Mouse (Mus musculus): Measurements from ENCODE around the gene Zfp689.
"Not testable (repeated sequence)": the region's sequence is repeated elsewhere in the genome, so short reads cannot be mapped to it uniquely, and the experiment has no call there.

The Zfp689 gene

DNA sequence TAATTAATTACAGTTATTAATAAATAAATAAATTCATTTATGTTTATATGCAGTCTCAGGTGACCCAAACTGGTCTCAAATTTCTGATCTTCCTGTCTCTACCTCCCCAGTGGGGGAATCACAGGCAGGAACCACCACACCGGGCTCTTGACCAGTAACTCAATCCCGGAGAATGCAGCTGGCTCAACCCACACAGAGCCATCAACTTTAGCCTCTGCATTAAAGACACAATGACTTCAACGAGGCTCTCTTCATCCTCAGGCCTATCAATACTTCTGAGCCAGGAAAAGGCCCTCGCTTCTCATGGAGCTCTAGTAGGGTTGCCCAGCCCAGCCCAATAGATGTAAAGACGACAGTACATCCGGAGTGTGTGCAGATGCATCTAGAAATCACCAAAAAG is 44.9 kb downstream of the Zfp689 start:
- DNase-seq (ENCODE audit: low spot score): not testable (repeated sequence)

- DNase-seq (ENCODE audit: low spot score): no peak
Measured at GRCm38 (mm10) chr7:127402980-127403379, 46.0 kb downstream of the Zfp689 start.

GRCm38 (mm10) chr7:127400355-127400754 is 48.6 kb downstream of the Zfp689 start:
- no peak for DNase-seq (ENCODE audit: low spot score)

DNA sequence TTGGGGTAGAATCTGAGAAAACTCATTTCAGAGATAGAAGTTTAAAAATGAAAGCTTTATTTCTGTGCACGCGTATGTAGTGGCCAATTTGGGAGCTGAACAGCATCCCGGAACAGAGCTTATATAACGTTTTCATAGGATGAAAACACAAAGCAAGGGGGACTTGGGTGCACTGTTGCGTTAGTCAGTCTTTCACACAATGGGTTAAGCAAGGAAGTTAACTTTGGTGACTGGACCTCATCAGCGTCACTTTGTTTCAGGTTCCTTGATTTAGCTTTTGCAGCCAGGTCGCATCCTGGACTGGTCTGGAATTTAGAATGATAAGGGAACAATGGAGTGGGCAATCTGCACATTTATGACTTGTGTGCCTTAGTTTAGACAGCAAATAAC is 55.0 kb downstream of the Zfp689 start:
- no peak for DNase-seq (ENCODE audit: low spot score)

DNA sequence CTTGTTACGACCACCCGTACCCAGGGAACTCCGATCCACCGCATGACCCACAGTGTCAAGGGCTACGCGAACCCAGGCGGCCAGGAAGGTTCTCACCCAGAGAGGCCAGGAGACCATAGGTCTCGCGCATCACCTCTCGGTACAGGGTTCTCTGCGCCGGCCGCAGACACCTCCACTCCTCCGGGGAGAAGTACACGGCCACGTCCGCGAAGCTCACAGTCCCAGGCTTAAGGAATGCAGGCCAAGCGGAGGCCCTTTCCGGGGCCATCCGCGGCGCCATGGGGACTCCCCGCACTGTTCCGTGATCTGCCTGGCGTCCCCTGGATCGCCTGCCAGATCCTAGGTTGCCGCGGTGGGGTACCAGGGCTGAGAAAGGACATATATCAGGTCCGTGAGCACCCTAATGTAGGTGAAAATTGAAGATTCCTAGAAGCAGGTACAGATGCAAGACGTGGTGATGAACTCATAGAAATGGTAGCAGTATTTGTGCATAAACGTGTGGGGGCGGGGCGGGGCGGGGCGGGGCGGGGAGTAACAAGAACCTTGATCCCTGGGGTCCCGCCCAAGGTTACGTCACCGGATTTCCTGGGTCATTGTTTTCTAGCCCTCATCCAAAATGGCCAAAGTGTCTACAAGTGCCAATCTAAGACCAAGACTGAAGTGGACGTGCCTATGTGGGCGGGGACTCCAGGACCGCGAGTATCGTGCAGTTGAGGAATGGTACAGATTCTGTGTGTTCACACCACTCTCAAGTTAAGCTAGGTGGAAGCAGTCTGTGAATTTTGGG is 55.6 kb downstream of the Zfp689 start, which contains the start of gene E430018J23Rik:
TSS of gene E430018J23Rik (minus strand) at position 473 of the 787 bp plus-strand sequence.
- DNase-seq (ENCODE audit: low spot score): peak; percentile 81

DNA sequence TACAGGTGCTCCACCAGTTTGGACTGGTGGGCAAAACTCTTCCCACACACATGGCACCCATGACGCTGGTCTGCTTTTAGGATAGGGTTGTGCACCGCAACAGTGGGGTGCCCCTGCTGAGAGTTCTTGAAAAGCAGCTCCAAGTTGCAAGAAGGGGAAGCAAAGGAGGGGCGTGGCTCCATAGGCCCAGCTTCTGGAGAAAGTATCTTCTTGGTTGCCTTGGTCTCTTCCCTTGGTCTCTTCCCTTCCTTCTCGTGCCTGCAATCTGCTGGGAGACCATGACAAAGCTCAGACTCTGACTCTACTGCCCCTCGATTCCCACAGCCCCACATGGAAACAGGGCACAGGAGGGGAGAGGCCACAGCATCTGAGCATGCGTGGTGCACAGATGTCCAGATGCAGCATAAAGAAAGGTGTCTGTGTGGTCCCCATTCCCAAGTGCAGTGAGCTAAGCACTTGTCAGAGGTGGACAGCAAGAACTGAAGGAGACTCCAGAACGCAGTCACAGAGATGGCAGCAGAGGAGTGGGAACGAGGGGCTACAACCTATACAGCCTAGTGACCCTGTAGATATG is 56.6 kb downstream of the Zfp689 start:
- no peak for DNase-seq (ENCODE audit: low spot score)

Data from spleen, adult 12 weeks (tissue).